Mouse (Mus musculus) heart, adult 18-20 months (tissue): Measurements from ENCODE around the gene Nxnl1. TPM values are rescaled to one million over a fixed set of nuclear protein-coding genes. Genes with fewer than 3 reads are reported as not detected.

Source experiments
- DNase-seq, 2 experiments: peaks; one replicate each; pipeline ENCODE4 v3.0.0; 2021 to 2022; ENCODE audit warnings: mixed read lengths in 1 of 2
- total RNA-seq, 2 experiments: library from RNA; stranded (reverse); gene quantifications; 2 replicates each; pipeline ENCODE4 v1.2.3; 2021

Nxnl1 gene
- total RNA-seq, 2 experiments from 2014 or later, result 0.15 TPM

DNA sequence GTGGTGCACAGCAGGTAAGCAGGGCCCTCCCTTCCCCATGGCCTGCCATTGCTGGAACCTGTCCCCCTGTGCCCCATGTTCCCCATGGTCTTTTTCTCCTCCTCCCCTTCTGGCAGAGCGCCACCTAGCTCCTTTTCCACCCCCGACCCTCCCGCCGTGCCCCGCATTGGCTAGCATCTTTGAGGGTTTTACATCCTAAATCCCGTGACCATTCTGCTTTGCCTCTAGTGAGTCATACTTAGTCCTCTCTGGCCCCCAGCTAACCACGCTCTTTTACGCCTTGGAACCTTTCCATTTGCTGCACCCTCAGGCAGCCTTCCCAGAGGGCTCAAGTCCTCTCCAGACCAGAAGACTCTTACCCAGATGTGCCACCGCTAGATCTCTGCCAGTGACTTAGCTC lies 13.8 kb upstream of the Nxnl1 start:
- DNase-seq, result no peak

GRCm38 (mm10) chr8:71579476-71579875 lies 13.1 kb upstream of the Nxnl1 start:
- DNase-seq, result peak; percentile 75 to 83

DNA sequence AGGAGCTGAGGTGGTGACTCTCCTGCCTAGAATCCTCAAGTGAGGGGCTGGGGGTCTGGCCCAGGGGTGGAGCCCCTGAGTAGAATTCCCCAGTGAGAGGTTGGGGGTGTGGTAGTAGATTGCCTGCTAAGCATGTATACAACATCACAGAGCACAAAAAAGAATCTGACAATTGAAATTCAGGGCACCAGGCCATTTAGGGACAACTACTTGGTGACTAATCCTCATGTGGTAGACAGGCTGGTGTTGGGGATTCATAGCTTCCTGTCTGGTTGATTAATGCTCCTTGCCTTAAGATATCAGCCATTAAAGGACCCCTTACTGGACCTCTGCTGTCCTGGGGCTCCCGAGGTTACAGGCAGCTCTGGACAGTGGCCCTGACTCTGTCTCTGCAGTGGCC lies 12.6 kb upstream of the Nxnl1 start:
- DNase-seq, result no peak

- no peak for DNase-seq
Measured at GRCm38 (mm10) chr8:71577856-71578387, 11.5 kb upstream of the Nxnl1 start.

DNA sequence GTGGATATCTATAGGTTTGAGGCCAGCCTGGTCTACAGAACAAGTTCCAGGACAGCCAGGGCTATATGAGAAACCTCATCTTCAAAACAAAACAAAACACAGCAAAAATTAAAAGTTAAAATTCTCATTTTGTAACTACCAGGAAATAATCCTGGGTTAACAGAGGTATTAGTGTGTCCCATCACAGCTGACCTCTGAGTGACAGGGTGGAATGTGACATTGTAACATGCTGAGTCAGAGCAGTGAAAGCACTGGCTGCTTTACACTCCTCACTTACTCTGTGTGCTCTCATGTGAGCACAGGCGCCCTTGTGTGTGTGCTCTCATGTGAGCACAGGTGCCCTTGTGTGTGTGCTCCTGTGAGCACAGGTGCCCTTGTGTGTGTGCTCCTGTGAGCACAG lies 8.6 kb upstream of the Nxnl1 start:
- DNase-seq, result no peak

DNA sequence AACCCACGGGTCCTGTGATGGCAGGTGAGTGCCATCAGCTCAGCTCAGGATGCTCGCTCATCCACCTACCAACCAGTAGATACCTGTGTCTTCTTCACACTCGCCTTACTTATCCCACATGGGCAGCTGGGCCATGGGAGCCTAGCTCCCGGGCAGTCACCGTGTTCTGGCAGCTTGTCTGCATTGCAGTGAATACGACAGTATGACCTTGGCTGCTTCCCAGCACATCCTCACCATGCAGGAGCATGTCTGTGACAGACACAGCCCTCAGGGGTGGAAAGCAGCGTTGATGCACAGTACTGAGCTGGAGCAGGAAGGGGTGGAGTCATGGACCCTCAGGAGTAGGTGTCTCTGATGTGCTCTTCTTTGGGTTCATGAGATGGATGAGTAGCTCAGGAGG lies 8.0 kb upstream of the Nxnl1 start:
- DNase-seq, result peak in 1 of 2 experiments; percentile 41

- peak; percentile 82 to 87 for DNase-seq
Measured at GRCm38 (mm10) chr8:71572847-71573633, 6.6 kb upstream of the Nxnl1 start.

DNA sequence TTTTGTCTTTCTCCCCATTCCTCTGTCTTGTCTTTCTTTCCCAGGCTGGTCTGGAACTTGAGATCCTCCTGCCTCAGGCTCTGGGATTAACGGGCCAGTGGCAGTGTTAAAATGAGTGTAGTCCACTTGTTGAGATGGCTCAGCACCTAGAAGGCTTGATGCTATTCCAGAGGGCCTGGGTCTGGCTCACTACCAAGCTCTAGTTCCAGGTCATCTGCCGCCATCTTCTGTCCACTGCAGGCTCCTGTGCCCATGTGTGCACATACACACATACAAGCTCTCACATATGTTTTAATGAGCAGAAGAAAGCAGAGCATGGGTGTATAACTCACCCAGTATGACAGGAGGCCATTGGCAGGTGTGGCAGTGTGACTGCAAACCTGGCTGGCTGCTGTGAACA lies 5.7 kb upstream of the Nxnl1 start:
- DNase-seq, result peak in 1 of 2 experiments; percentile 41

DNA sequence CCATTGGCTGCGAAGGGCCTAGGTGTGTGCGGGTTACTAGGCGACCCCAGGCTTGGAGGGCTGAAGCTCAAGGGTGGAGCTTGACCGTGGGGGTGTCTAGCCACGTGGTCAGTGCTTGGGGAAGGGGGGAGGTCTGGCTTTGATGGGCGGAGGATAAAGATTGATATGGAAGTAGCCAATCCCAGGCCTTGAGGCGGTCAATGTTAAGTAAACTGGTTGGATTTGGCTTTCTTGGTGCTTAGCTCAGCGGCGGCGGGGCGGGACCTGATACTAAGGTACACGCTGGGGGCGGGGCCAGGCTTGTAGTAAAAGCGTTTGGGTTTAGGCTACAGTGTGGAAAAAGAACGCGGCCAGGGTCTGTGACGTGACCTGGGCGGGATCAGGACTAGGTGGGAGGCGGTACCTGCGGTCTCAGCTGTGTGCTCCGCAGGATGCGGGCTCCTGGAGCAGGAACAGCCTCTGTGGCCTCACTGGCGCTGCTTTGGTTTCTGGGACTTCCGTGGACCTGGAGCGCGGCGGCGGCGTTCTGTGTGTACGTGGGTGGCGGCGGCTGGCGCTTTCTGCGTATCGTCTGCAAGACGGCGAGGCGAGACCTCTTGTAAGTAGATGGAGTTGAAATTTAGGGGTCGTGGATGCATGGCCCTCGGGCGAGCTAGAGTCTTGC lies 4.0 kb upstream of the Nxnl1 start:
- DNase-seq, result peak in 1 of 2 experiments; percentile 91

DNA sequence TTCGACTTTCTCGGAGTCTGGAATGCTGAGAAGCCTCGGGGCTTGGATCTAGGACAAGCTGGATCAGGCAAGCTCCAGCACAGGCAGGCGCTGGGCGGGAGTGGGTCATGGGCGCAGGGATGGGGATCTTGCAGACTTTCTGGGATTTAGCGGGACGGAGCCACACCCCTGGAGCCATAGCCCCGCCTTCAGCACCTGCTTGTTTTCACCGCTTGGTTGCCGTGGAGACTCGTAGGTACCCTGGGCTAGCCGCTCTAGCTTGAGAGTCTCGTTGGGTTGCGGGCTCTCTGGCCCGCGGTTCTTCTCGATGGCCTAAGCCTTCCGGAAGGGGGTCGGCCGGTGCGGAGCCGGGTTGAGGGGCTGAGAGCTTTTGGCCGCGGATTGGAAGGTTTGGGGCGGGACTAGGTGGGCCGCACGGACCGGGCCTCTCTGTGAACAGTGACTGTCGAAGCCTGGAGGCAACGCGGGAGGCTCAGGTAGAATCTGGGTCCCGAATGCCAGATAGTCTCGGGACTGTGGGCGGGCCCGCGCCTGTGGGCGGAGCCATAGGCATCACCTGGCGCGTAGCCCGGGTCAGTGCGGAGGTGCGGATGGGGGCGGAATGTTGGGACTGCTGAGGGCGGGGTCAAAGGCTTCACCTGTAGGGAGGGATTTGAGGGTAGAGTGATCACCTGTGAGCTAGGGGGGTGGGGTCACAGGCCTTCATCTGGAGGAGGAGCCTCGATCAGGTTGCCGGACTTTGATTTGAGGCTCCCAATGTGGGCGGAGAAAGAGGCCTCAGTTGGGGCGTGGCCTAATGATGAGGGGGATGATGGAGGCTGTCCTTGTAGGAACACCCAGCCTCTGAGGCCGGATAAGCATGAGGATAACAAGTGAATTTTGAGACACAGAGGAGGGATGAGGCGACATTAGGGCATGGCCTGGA lies 3.2 kb upstream of the Nxnl1 start:
- peak; percentile 89 to 90 for DNase-seq

DNA sequence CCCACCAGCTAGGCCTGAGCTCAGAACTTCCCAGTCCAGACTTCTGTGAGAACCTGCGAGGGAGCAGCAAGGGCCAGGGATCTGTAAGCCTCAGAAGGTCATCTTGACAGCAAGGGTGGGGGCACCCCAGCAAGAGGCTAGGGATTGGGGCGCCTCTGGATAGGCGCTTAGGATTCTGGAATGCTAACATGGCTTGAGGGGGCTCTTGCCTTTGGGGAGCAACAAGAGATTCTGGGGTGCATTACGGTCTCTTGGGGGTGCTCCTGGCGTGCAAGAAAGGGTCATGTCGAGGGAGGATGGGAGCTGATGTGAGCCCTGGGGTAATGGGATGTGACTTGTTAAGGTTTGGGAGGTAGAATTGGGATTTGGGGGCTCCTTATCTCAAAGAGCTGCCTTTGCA lies 2.5 kb upstream of the Nxnl1 start:
- no peak for DNase-seq

DNA sequence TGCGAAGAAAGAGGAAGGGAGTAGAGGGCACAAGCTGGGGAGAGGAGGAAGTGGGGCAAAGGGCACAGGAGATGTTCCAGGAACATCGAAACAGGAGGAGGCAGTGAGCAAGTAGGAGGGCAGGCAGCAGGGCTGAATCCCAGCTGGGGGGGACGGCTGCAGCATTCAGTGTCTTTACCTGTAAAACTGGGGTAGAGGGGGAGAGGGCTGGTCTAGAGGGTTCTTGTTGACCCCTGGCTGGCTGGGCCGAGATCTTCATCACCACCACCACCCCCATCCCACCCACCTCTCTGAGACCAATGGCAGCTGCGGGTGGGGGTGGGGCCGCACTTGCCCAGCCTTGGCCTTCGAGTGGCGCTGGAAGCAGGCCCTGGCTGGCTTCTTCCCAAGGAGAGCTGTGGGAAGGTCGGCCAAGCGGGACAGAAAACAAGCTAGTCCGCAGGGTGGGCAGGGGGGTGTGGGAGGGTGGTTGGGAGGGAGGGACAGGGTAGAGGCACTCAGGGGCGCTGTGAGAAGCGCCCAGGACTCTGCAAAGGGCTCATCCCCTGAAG lies 2.1 kb upstream of the Nxnl1 start, which contains the start of gene Slc27a1:
Gene Slc27a1, plus strand, starts transcription at position 496 of the 551 bp plus-strand sequence.
- DNase-seq, result peak; percentile 89 to 91

- peak in 1 of 2 experiments; percentile 31 for DNase-seq
Measured at GRCm38 (mm10) chr8:71567587-71567986, 1.2 kb upstream of the Nxnl1 start.

DNA sequence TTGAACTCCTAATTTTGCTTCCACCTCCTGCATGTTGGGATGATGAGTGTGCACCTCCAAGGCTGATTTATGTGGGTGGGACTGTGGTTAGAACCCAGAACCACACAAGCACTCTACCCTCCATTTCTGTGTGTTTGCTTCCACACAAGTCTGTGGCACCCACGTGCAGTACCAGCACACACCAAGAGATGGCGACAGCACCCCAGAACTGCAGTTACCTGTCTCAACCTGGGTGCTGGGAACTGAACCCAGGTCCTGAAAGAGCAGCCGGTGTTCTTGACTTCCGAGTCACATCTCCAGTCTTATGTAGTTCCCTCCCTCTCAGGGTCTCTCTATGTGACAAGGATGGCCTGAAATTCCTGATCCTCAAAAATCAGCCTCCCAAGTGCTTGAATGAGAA lies 2.4 kb downstream of the Nxnl1 start:
- DNase-seq, result no peak

GRCm38 (mm10) chr8:71562751-71563150 lies 3.6 kb downstream of the Nxnl1 start:
- peak; percentile 85 to 90 for DNase-seq

GRCm38 (mm10) chr8:71561401-71561800 lies 5.0 kb downstream of the Nxnl1 start:
- peak; percentile 50 to 83 for DNase-seq

DNA sequence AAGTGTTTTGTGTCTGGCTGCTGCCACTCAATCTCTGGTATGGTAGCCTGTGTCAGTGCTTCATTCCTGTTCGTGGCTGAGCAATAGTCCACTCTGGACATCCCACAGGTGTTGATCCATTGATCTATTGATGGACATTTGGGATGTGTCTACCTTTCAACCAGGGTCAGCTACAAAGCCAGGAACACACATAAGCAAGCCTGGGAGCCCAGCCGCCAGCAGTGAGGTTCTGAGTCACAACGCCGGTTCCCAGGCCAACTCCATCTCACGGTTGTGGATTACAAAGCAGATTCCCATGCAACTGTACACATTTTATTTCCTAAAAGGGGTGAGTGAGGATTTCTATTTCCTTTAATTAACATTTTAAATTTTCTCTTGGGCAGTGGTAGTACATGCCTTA lies 5.6 kb downstream of the Nxnl1 start:
- no peak for DNase-seq

- no peak for DNase-seq
Measured at GRCm38 (mm10) chr8:71560071-71560470, 6.3 kb downstream of the Nxnl1 start.

DNA sequence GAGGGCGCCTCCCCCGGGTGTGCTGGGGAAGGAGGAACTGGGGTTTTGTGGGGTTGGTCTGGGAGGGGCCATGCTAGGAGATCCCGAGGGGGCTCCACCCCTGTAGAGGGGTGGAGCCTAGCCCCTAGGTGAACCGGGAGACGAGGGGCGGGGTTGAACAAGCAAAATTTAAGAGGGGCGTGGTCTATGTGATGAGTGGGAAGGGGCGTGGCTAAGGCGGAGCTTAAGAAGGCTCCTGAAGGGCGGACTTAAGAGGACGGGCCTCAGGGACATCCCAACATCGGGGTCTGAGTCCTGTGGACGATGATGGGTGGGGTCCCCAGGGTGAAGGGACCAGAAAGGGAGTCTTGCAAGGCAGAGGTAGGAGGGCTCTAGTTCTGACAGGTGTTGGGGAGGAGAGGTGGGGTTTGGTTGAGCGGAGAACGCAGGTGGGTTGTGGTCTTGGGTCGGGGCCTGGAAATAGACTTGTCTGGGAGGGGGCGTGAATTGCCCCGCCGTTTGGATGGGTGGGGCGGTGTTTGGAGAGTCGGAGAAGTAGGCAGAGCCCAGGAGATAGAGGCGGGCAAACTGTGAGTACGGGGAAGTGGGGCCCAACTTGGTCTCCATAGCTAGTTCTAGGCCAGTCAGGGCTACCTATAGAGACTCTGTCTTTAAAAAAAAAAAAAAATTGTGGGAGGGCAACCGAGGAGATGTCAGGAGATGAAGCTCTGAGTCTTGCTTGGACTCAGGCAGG lies 7.3 kb downstream of the Nxnl1 start:
- DNase-seq, result peak; percentile 70 to 75

GRCm38 (mm10) chr8:71558071-71558957 lies 8.1 kb downstream of the Nxnl1 start, which contains the start of gene Tmem221:
Gene Tmem221, minus strand, starts transcription at chr8:71558871.
- DNase-seq, result no peak
